Mouse (Mus musculus) small intestine, adult 2 months (tissue): ENCODE measurements at regions not wholly inside any gene's neighbourhood (a gene's known extent, or its start where the extent isn't known, plus 50 kb on each side); places are given as distances from the start of the nearest gene placed in this dataset.

Experiments used
- CTCF ChIP-seq: fragments of 200-500 bp; IDR thresholded peaks from 2 replicates; pipeline ENCODE4 v1.5.1; 2012; ENCODE audit warnings: low read depth, mild to moderate bottlenecking, control low read depth, inconsistent platforms, low read length, moderate library complexity, mixed read lengths; ENCODE audit not compliant: insufficient replicate concordance, insufficient read length; ENCODE audit errors: extremely low read depth
- POLR2A ChIP-seq: fragments of 200-500 bp; IDR thresholded peaks from 2 replicates; pipeline ENCODE4 v1.6.1; 2012; ENCODE audit warnings: low read depth, mild to moderate bottlenecking, control low read depth, inconsistent platforms, low read length, moderate library complexity

GRCm38 (mm10) chr12:49915691-49916090 is 530.7 kb downstream of the Gm43517 start:
- TF ChIP-seq CTCF = no peak
- no peak for TF ChIP-seq POLR2A
